Mouse (Mus musculus): Measurements from ENCODE around the gene Gemin5.

Gemin5 gene

GRCm38 (mm10) chr11:58077270-58077669 lies 91.1 kb downstream of the Gemin5 start:
- in situ Hi-C loops (cut with MseI, MboI): loop anchor here in 1 of 2 experiments (25.0 kb wide), 1 partner anchor 265 kb away; the partner anchor contains the start of gene Sap30l

GRCm38 (mm10) chr11:58072978-58073377 lies 95.4 kb downstream of the Gemin5 start:
- in situ Hi-C loops (cut with MseI, MboI): no loop called here
